Mouse (Mus musculus): Measurements from ENCODE around the gene Tpk1.

DNA sequence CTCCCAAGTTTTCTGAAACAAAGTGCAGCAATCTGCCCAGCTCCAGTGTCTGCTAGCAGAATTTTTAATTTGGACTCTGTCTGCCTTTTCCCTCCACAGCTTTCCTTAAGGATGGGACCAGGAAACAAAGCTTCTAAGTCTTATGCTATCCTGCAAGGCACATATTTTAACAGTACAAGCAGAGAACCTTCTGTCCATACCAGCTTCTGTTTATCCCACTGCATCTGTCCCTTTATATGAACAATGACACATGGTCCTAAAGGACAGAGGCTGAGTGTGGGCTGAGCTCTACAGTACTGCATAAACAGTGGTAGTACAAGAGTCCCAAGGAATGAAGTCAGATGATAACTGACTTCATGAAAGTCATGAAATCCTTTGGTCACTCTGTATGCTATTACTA is 132.8 kb downstream of the Tpk1 start:
- no peak for TF ChIP-seq HCFC1 (IDR thresholded peaks at IDR 0.05; ENCODE audit: low read depth, low read length)
- no peak for TF ChIP-seq ETS1 (IDR thresholded peaks at IDR 0.05; ENCODE audit: low read depth, low read length)
- TF ChIP-seq KAT2A (conservative IDR thresholded peaks at IDR 0.05; ENCODE audit: low read depth, low read length), result no peak
- no peak for TF ChIP-seq CTCF (IDR thresholded peaks at IDR 0.05 in 2 of 3, conservative IDR thresholded peaks at IDR 0.05 in 1 of 3; ENCODE audit: control insufficient read depth in 1 of 3, insufficient read depth in 1 of 3, low read depth in 2 of 3, low read length in 3 of 3, poor library complexity in 1 of 3, severe bottlenecking in 1 of 3)
- TF ChIP-seq EP300 (IDR thresholded peaks at IDR 0.05; ENCODE audit: low read depth in 1 of 2, low read length in 2 of 2), result no peak
- no peak for TF ChIP-seq UBTF (IDR thresholded peaks at IDR 0.05; ENCODE audit: borderline replicate concordance, insufficient read depth, low read depth, low read length)
- no peak for TF ChIP-seq SMC3 (IDR thresholded peaks at IDR 0.05; ENCODE audit: low read depth, low read length)
- no peak for TF ChIP-seq POLR2AphosphoS5 (IDR thresholded peaks at IDR 0.05; ENCODE audit: borderline replicate concordance, low read depth, low read length)
- TF ChIP-seq GATA1 (IDR thresholded peaks at IDR 0.05; ENCODE audit: low read depth, low read length), result no peak
- no peak for TF ChIP-seq USF2 (IDR thresholded peaks at IDR 0.05; ENCODE audit: borderline replicate concordance in 1 of 2, insufficient read depth in 1 of 2, low read depth in 1 of 2, low read length in 2 of 2)
